Mouse (Mus musculus): Measurements from ENCODE around the gene Golgb1. TPM values are rescaled to one million over a fixed set of nuclear protein-coding genes. Genes with fewer than 3 reads are reported as not detected.

The Golgb1 gene
- 23.1 and 28.2 TPM in 2 replicates for polyA plus RNA-seq (2012; ENCODE audit: low replicate concordance)

GRCm38 (mm10) chr16:36874583-36875275, at the start of gene Golgb1, which contains the start of gene Eaf2:
Gene Golgb1, plus strand, starts transcription at chr16:36875140.
Gene Eaf2, minus strand, starts transcription at chr16:36875003.

GRCm38 (mm10) chr16:36828054-36828786, 46.7 kb upstream of the Golgb1 start, which contains the start of gene Iqcb1:
Gene Iqcb1, plus strand, starts transcription at chr16:36828385.

GRCm38 (mm10) chr16:36934841-36935620, 60.1 kb downstream of the Golgb1 start, which contains the start of gene Hcls1:
Gene Hcls1, plus strand, starts transcription at chr16:36934983.

Other genes starting within 250 kb of the Golgb1 start
- gene Cd86, start 209.1 kb upstream of the Golgb1 start, polyA plus RNA-seq (2012; ENCODE audit: low replicate concordance) = 1.1 and 4.5 TPM in 2 replicates
- 4.2 and 6.9 TPM in 2 replicates for gene Ildr1, start 181.2 kb upstream of the Golgb1 start, polyA plus RNA-seq (2012; ENCODE audit: low replicate concordance)
- gene Slc15a2, start 90.2 kb upstream of the Golgb1 start, polyA plus RNA-seq (2012; ENCODE audit: low replicate concordance) = 0.26 and 1.2 TPM in 2 replicates
- 1.8 and 2.5 TPM in 2 replicates for gene Iqcb1, start 46.8 kb upstream of the Golgb1 start, polyA plus RNA-seq (2012; ENCODE audit: low replicate concordance)
- 2.8 and 6.1 TPM in 2 replicates for gene Eaf2, start 137 bp upstream of the Golgb1 start, polyA plus RNA-seq (2012; ENCODE audit: low replicate concordance)
- 171 and 305 TPM in 2 replicates for gene Hcls1, start 59.8 kb downstream of the Golgb1 start, polyA plus RNA-seq (2012; ENCODE audit: low replicate concordance)
- 0.10 and 0.88 TPM in 2 replicates for gene Fbxo40, start 115.3 kb downstream of the Golgb1 start, polyA plus RNA-seq (2012; ENCODE audit: low replicate concordance)
- 1.0 and 1.6 TPM in 2 replicates for gene Polq, start 136.6 kb downstream of the Golgb1 start, polyA plus RNA-seq (2012; ENCODE audit: low replicate concordance)

Data from hematopoietic multipotent progenitor cell, adult 10-12 weeks (in vitro differentiated cells).